Mouse (Mus musculus) liver, embryonic 18 days (tissue): ENCODE measurements around the gene Qpctl. TPM values are rescaled to one million over a fixed set of nuclear protein-coding genes. Genes with fewer than 3 reads are reported as not detected.

Experiments used
- polyA plus RNA-seq: library from polyadenylated mRNA; depleted of rRNA; stranded (reverse); fragments of >200 nt; gene quantifications from 2 replicates; pipeline ENCODE4 v1.2.3, GENCODE M21; 2012; rRNA removed

The Qpctl gene
- polyA plus RNA-seq, result 2.8 and 3.1 TPM in 2 replicates

GRCm38 (mm10) chr7:19148875-19149541, at the start of gene Qpctl:
Gene Qpctl, minus strand, starts transcription at chr7:19149291.

DNA sequence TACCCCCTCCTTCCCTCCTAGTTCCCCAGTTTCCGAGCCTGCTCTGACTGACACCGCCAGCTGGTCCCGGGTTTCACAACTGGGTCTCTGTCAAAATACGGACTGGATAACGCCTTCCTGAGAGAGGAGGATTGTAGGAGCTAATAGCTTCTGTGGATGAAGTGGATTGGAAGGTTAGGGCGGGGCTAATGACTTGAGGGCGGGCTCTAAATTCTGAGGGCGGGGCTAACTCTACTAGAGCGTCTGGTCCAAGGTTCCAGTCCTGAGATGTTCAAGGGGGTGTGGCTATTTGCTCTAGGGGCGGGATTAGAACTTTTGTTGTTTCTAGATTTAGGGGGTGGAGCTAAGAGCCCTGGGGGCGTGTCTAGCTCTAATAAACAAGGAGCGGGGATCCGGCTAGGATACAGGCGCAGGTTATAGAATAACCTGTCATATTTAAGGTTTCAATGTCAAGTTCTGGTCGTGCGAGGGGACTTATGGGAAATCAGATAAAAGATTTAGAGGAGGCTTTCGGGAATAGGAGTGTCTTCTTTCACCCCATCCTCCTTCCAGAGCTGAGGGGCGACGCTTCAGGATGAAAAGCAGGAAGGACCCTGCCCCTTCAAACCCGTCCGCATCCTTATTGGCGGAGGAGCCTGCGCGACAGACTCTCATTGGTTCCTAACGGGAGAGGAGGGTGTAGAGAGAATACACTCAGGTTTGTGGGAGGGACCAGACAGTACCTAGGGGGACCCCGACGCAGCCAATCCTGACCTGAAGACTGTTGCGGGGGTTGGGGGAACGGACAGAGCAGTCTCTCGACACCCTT, 26.8 kb upstream of the Qpctl start, which contains the start of gene Eml2:
Eml2 (plus strand) TSS at position 714 of the 808 bp plus-strand sequence.

DNA sequence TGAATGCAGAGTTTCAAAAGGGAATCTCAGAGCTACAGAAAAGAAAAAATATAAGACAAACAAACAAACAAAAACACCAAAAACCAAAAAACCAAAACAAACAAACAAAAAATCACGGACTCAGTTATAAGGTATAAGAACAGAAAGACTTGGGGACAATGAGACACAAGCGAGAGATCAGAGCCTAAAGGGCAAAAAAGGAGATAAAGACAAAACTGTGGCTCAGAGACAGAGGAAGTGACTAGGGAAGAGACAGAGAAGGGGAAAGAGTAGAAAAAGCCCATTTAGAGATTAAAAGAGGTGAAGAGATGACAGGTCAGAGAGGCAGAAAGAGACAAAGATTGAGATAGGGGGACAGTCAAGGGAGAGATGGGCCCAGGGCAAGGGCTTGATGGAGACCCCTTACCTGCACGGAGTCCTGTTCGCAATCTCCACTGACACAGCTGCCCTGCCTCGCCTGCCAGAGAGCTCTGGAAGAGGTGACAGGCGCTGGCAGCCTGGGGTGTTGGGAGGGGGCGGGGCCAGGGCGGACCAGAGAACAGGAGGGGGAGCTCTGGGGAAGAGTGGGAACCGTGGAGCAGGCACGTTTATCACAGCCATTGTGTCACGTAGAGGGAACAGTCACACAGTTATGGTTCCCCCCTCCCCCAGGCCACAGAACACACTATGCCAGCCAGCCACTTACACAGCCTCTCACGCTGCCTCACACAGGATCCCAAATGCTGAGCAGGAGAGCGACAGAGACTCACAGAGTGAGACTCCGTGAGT, 16.7 kb upstream of the Qpctl start, which contains the start of gene Gipr:
Gipr (minus strand) TSS at position 472 of the 768 bp plus-strand sequence.

GRCm38 (mm10) chr7:19149626-19150025, 535 bp upstream of the Qpctl start, which contains the start of gene Snrpd2:
Gene Snrpd2, plus strand, starts transcription at chr7:19149722.

DNA sequence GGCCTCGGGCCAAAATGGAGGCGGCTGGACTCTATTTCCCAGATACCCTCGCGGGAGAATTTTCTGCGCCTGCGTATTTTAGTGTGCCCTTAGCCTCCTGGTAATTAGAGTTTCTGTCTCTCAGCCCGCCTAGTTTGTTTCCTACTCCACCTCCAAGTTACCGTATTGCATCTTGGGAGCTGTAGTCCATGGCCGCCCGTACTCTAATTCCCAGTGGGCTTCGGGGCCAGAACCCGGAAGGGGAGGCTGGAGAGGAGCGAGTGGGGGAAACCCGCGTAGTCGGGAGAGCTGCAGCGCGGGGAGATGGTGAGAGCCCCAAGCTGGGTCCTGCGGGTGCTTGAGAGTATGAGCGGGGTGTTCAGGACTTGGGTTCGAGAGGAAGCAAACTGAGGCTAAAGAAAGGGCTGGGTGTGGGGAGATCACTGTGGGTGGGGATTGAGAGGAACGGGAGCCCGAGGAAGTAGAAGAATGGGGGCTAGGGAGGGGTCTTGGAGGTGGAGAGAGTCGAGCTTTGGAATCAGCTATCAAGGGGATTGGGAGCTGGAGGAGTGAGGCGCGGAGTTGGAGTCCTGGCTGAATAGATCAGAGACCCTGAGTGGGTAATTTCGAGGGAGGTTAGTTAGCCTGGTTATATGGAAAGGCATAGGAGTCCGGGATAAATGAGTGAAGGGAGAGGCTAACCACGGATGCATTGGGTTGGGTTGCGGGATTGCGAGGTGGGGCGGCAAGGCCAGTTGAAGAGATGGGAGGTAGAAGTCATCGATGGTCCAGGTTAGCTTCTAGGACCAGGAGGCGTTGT, 29.3 kb downstream of the Qpctl start, which contains the start of gene Fbxo46:
Fbxo46 (plus strand) TSS at position 229 of the 799 bp plus-strand sequence.

GRCm38 (mm10) chr7:19118028-19118771, 30.9 kb downstream of the Qpctl start, which contains the start of gene Gm4969:
Gene Gm4969, minus strand, starts transcription at chr7:19118368.

GRCm38 (mm10) chr7:19094471-19094825, 54.6 kb downstream of the Qpctl start, which contains the start of gene Six5:
Gene Six5, plus strand, starts transcription at chr7:19094594.

Other genes starting within 250 kb of the Qpctl start
- 7.7 and 9.0 TPM in 2 replicates for gene Ccdc61, start 238.9 kb downstream of the Qpctl start, polyA plus RNA-seq
- gene Nova2, start 223.4 kb downstream of the Qpctl start, polyA plus RNA-seq, result 0.08 and 0.13 TPM in 2 replicates
- not detected in 2 replicates for gene Nanos2, start 161.9 kb downstream of the Qpctl start, polyA plus RNA-seq
- gene Mypop, start 158.0 kb downstream of the Qpctl start, polyA plus RNA-seq, result 0.18 and 0.19 TPM in 2 replicates
- 7.0 and 7.7 TPM in 2 replicates for gene Irf2bp1, start 145.2 kb downstream of the Qpctl start, polyA plus RNA-seq
- 33.5 and 37.3 TPM in 2 replicates for gene Foxa3, start 125.8 kb downstream of the Qpctl start, polyA plus RNA-seq
- 22.4 and 28.2 TPM in 2 replicates for gene Sympk, start 124.9 kb downstream of the Qpctl start, polyA plus RNA-seq
- not detected in 2 replicates for gene Rsph6a, start 94.6 kb downstream of the Qpctl start, polyA plus RNA-seq
- 17.7 and 21.3 TPM in 2 replicates for gene Dmwd, start 73.1 kb downstream of the Qpctl start, polyA plus RNA-seq
- gene Dmpk, start 65.4 kb downstream of the Qpctl start, polyA plus RNA-seq, result 28.8 and 30.2 TPM in 2 replicates
- gene Six5, start 54.7 kb downstream of the Qpctl start, polyA plus RNA-seq, result 5.0 and 6.1 TPM in 2 replicates
- gene Gm4969, start 30.9 kb downstream of the Qpctl start, polyA plus RNA-seq, result 0.11 and 0.14 TPM in 2 replicates
- 2.1 and 2.2 TPM in 2 replicates for gene Fbxo46, start 29.4 kb downstream of the Qpctl start, polyA plus RNA-seq
- 42.5 and 46.3 TPM in 2 replicates for gene Snrpd2, start 431 bp upstream of the Qpctl start, polyA plus RNA-seq
- gene Gipr, start 16.8 kb upstream of the Qpctl start, polyA plus RNA-seq, result 1.00 and 2.3 TPM in 2 replicates
- 11.2 and 12.9 TPM in 2 replicates for gene Eml2, start 27.1 kb upstream of the Qpctl start, polyA plus RNA-seq
- gene Gpr4, start 63.2 kb upstream of the Qpctl start, polyA plus RNA-seq, result 0.94 and 0.97 TPM in 2 replicates
- gene Opa3, start 79.0 kb upstream of the Qpctl start, polyA plus RNA-seq, result 6.5 TPM in 2 replicates
- 46.0 and 54.2 TPM in 2 replicates for gene Vasp, start 122.5 kb upstream of the Qpctl start, polyA plus RNA-seq
- 0.06 and 0.12 TPM in 2 replicates for gene Ppm1n, start 130.8 kb upstream of the Qpctl start, polyA plus RNA-seq
- gene Rtn2, start 133.3 kb upstream of the Qpctl start, polyA plus RNA-seq, result 3.1 and 3.7 TPM in 2 replicates
- gene Fosb, start 160.8 kb upstream of the Qpctl start, polyA plus RNA-seq, result 0.05 TPM in 2 replicates
- gene Ercc1, start 195.5 kb upstream of the Qpctl start, polyA plus RNA-seq, result 7.9 and 9.1 TPM in 2 replicates
- gene Cd3eap, start 210.2 kb upstream of the Qpctl start, polyA plus RNA-seq, result 4.4 TPM in 2 replicates
- gene Ppp1r13l, start 210.5 kb upstream of the Qpctl start, polyA plus RNA-seq, result 0.73 and 1.9 TPM in 2 replicates
- 10.3 and 12.5 TPM in 2 replicates for gene Ercc2, start 232.7 kb upstream of the Qpctl start, polyA plus RNA-seq